Mouse (Mus musculus) heart, embryonic 15.5 days (tissue): ENCODE measurements around the gene Ganc. TPM values are rescaled to one million over a fixed set of nuclear protein-coding genes. Genes with fewer than 3 reads are reported as not detected.

Source experiments
- ATAC-seq: fragments of 200-750 bp; cut with Nextera tagmentation; replicated peaks from 2 replicates; pipeline ENCODE4 v1.8.0; 2017; ENCODE audit warnings: low read depth, moderate TSS enrichment; ENCODE audit not compliant: insufficient number of reproducible peaks, insufficient read depth, low FRiP score
- H3K27ac ChIP-seq: fragments of 300-500 bp; sonication (generic); 2 replicates; pipeline ENCODE4 v1.5.1; 2015; ENCODE audit warnings: mild to moderate bottlenecking, inconsistent platforms
- H3K27me3 ChIP-seq: fragments of 300-500 bp; sonication (generic); 2 replicates; pipeline ENCODE4 v1.6.1; 2015; ENCODE audit warnings: inconsistent platforms
- H3K36me3 ChIP-seq: fragments of 300-500 bp; sonication (generic); 2 replicates; pipeline ENCODE4 v1.6.1; 2015; ENCODE audit warnings: mild to moderate bottlenecking, inconsistent platforms
- H3K4me1 ChIP-seq: fragments of 300-500 bp; sonication (generic); replicated peaks from 2 replicates; pipeline ENCODE4 v1.6.1; 2015; ENCODE audit warnings: inconsistent platforms
- H3K4me2 ChIP-seq: fragments of 300-500 bp; sonication (generic); 2 replicates; pipeline ENCODE4 v1.6.1; 2015; ENCODE audit warnings: inconsistent platforms, mild to moderate bottlenecking, moderate library complexity
- H3K4me3 ChIP-seq: fragments of 300-500 bp; sonication (generic); 2 replicates; pipeline ENCODE4 v1.5.1; 2015; ENCODE audit warnings: mild to moderate bottlenecking, inconsistent platforms
- H3K9ac ChIP-seq: fragments of 300-500 bp; sonication (generic); 2 replicates; pipeline ENCODE4 v1.6.1; 2015; ENCODE audit warnings: mild to moderate bottlenecking, inconsistent platforms
- H3K9me3 ChIP-seq: fragments of 300-500 bp; sonication (generic); replicated peaks from 2 replicates; pipeline ENCODE4 v1.6.1; 2016; ENCODE audit warnings: inconsistent platforms
- WGBS: fragments of 180-500 bp; shearing (Covaris S2); methylation state at CpG from one replicate; pipeline ENCODE4 v1.1.7; 2015; ENCODE audit warnings: mixed read lengths; 5-methylcytosine and 5-hydroxymethylcytosine counted together
- polyA plus RNA-seq: library from polyadenylated mRNA; unstranded; fragments of >200 nt; fragmentation: Nextera tagmentation; extraction: Ambion mirVana; gene quantifications from 2 replicates; pipeline ENCODE4 v1.2.1, GENCODE M21; 2015

Ganc gene
- polyA plus RNA-seq, 1 experiment from 2014 or later, result 9.0 TPM

DNA sequence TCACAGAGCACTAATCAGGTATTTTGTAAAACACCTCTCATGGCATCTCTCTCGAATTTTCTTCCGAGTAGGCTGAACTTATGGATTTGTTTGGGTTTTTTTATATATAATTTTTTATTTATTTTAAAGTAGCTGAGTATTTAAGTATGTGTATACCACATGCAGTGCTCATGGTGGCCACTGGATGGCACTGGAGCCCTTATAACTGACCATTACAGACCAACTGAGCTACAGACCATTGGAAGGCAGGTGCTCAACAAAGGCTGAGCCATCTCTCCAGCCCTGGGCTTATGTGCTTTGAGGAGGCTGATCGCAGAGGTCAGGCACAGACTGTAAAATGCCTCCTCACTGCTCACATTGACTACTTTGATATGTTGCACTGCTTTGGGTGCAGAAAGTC, 74.9 kb downstream of the Ganc start:
- WGBS, result 44% methylated on average over 3 of the region's 3 CpGs
- Histone ChIP-seq H3K4me3 (no peak overlapping the region), H3K9ac (no peak overlapping the region), H3K27ac (no peak overlapping the region), H3K4me2 (no peak overlapping the region), H3K36me3 (no peaks in the 10 kb centered on the region), H3K4me1 (peaks cover 16% of the 10 kb centered on the region), H3K27me3 (no peaks in the 10 kb centered on the region), H3K9me3 (no peaks in the 10 kb centered on the region)
- ATAC-seq, result no peak

DNA sequence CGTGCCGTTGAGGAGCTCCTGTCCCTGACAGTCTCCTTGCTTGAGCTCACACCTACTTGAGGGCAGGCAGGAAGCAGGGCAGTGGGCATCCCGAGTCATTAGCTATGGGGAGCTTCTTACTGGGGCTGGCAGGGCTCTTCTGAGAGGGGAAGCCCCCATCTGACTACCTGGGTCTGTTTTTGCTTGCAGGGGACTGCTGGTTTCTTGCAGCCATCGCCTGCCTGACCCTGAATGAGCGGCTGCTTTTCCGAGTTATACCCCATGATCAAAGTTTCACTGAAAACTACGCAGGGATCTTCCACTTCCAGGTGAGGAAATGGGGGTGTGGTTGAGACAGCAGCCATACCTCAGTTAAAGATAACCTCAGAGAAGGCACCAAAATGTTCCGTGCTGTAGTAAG, 78.2 kb downstream of the Ganc start:
- no peaks in the 10 kb centered on the region for H3K36me3 ChIP-seq
- H3K27me3 ChIP-seq, result no peaks in the 10 kb centered on the region
- H3K4me2 ChIP-seq, result no peak overlapping the region
- H3K9me3 ChIP-seq, result no peaks in the 10 kb centered on the region
- no peak for ATAC-seq
- H3K27ac ChIP-seq, result no peak overlapping the region
- H3K9ac ChIP-seq, result no peak overlapping the region
- H3K4me3 ChIP-seq, result no peak overlapping the region
- peaks cover 16% of the 10 kb centered on the region for H3K4me1 ChIP-seq
- 48% methylated on average over 8 of the region's 8 CpGs for WGBS

DNA sequence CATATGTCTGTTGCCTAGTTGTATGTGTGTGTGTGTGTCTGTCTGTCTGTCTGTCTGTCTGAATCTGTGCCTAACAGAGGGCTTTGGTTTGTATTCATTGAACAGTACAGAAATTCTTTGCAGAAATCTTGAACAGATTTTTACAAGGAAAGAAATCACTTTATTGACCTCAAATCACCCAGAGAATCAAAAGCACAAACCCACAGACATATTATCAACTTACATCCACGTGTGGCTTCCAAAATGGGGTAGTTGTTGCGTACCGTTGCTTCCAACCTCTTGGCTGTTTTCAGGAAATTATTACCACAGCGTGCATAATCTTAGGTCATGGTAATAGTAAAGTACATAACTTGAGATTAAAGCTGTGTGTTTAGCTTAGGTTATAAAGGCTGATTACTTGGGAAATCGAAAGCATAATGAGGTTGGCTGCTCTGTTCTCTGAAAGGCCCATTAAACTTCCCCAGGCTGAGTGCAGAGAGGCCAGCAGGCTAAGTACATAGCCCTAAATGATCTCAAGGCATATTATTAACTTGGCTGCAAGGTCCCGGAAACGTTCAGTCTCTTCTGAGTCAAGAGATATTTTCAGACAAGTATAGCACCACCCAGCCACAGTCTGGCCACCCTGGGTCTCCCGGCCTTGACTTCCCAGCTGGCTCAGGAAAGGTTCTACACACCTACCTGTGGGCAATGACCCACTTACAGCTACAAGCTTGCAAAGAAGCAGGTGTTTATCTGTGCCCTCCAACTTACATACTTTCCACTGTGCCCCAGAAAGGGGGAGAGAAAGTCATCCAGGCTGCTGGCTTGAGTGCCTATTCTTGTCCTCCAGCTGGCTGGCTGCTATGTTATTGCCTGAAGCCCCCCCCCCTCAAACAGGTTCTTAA, 79.1 kb downstream of the Ganc start:
- ATAC-seq, result peak; percentile 54; the same call in 1 of the 2 replicates
- Histone ChIP-seq H3K4me3 (no peak overlapping the region), H3K4me2 (peak overlapping the region; percentile 15; the same call in 1 of the 2 replicates), H3K4me1 (peaks cover 16% of the 10 kb centered on the region), H3K9ac (no peak overlapping the region), H3K27me3 (no peaks in the 10 kb centered on the region), H3K27ac (peak overlapping the region; percentile 71), H3K9me3 (no peaks in the 10 kb centered on the region), H3K36me3 (no peaks in the 10 kb centered on the region)
- WGBS, result 60% methylated on average over 8 of the region's 8 CpGs

DNA sequence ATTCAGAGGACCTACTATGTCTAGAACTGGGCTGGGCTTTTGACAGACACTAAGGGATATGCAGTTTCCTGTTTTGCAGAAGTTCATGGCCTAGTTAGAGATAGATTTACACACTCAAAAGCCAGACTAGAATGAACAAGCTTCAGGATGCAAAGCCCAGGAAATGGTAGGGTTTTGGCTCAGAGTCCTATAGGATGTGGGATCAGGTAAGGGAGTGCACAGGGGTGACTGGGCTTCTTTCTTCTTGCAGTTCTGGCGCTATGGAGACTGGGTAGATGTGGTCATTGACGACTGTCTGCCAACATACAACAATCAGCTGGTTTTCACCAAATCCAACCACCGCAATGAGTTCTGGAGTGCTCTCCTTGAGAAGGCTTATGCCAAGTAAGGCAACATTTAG, 80.5 kb downstream of the Ganc start:
- no peaks in the 10 kb centered on the region for H3K27me3 ChIP-seq
- H3K36me3 ChIP-seq, result no peaks in the 10 kb centered on the region
- WGBS, result 86% methylated on average over 3 of the region's 3 CpGs
- H3K4me2 ChIP-seq, result no peak overlapping the region
- ATAC-seq, result no peak
- no peaks in the 10 kb centered on the region for H3K9me3 ChIP-seq
- H3K27ac ChIP-seq, result no peak overlapping the region
- H3K4me3 ChIP-seq, result no peak overlapping the region
- H3K4me1 ChIP-seq, result peaks cover 16% of the 10 kb centered on the region
- H3K9ac ChIP-seq, result no peak overlapping the region

DNA sequence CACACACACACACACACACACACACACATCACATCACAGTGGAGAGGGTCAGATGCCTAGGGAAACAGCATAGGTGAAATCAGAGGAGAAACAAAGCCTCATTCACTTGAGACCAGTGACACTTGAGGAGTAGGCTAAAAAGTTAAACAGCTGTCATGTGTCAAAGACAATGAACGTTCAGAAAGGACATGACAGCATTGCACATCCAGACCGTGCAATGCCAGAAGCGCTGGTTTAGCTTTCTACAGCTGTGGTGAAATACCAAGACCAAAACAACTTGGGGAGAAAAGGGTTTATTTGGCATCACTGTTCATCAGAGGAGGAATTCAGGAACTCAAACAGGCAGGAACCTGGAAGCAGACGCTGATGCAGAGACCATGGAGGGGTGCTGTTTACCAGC, 89.6 kb downstream of the Ganc start:
- Histone ChIP-seq H3K27ac (no peak overlapping the region), H3K36me3 (no peaks in the 10 kb centered on the region), H3K4me3 (no peak overlapping the region), H3K9ac (no peak overlapping the region), H3K4me2 (no peak overlapping the region), H3K27me3 (no peaks in the 10 kb centered on the region), H3K9me3 (no peaks in the 10 kb centered on the region), H3K4me1 (peaks cover 6% of the 10 kb centered on the region)
- ATAC-seq, result no peak
- whole genome bisulfite sequencing, result 48% methylated on average over 4 of the region's 4 CpGs

DNA sequence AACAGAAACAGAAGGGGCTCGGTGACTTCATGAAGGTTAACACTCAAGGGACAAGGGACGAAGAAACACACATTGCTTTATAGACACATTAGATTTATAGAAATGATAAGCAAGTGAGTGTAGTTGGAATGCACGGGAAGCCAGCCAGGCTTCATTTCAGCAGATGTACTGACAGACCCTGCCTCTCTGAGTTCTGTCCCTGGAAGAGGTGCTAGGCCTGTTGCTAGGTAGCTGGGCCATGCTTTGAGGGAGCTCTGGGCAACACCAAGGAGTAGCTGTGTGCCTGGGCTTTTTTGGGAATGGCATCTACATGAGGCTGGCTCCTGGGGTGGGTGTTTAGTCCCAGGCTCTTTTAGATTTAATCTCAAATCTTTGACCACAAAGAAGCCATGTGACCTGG, 92.8 kb downstream of the Ganc start:
- peak overlapping the region; percentile 22; the same call in 1 of the 2 replicates for H3K27ac ChIP-seq
- H3K9me3 ChIP-seq, result no peaks in the 10 kb centered on the region
- no peak overlapping the region for H3K4me3 ChIP-seq
- 0 out of 2 replicates have a peak, but pooled peaks have one; percentile 44 for ATAC-seq
- H3K36me3 ChIP-seq, result no peaks in the 10 kb centered on the region
- no peaks in the 10 kb centered on the region for H3K27me3 ChIP-seq
- no peak overlapping the region for H3K9ac ChIP-seq
- H3K4me1 ChIP-seq, result peaks cover 27% of the 10 kb centered on the region
- 44% methylated on average over 3 of the region's 3 CpGs for WGBS
- no peak overlapping the region for H3K4me2 ChIP-seq

DNA sequence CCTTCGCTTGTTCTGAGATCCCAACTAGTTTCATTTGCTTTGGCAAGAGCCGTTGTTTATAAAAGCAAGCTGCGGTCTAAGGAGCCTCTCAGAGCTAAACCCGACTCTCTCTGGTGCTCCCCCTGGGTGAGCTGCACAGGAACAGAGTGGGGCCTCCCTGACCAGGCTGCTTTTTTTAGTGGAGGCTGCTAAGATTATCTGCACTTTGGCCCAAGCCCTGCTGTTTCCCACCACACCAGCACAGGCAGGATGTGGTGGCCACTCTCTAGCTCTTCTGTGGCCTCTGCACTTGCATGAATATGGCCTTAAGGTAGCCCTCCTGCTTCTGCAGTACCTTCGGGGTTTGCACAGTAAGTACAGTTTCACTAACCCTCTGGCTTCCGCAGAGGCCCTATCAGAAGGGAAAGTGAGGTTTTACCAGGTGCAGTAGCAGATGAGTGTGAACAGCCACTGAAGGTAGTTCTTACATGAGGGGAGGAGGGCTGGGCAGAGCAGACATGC, 96.3 kb downstream of the Ganc start:
- Histone ChIP-seq H3K9ac (peak overlapping the region; percentile 29), H3K4me3 (no peak overlapping the region), H3K4me2 (0 out of 2 replicates have a peak overlapping the region, but pooled peaks have one; percentile 5), H3K27me3 (no peaks in the 10 kb centered on the region), H3K9me3 (no peaks in the 10 kb centered on the region), H3K36me3 (no peaks in the 10 kb centered on the region; the same call in 1 of the 2 replicates), H3K4me1 (peaks cover 42% of the 10 kb centered on the region), H3K27ac (peak overlapping the region; percentile 76)
- peak; percentile 56; the same call in 1 of the 2 replicates for ATAC-seq
- 24% methylated on average over 6 of the region's 6 CpGs for WGBS

DNA sequence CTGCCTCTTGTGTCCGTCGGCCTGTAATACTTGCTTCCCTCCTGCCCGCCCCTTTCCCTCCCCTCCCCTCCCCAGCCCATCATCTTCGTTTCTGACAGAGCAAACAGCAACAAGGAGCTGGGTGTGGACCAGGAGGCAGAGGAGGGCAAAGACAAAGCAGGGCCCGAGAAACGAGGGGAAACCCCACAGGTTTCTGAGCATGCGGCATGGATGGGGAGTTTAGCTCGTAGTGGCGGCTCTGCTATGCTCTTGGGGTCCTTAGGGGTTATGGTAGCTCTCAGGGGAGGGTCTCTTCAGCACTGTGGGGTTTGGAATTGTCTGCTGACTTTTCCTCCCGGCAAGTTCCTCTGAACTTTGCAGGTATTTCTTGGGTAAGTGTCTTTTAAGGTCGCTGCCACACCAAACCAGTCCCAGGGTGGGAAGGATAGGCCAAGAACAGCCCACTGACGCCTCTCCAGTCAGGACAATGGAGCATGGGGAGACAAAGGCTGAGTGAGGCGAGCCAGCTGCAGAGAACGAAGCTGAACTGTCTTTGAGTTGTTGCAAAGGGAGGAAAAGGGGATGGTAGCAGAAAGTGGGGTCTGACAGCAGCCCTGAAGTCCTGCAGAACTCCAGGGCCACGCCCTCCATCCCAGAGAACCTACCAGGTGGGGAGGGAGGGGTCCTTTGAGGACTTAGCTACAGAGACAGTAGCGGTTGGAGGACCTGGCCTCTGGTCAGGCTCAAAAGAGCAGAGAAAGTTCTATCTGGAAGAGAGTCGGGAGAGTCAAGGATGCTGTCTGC, 97.6 kb downstream of the Ganc start:
- 45% methylated on average over 17 of the region's 17 CpGs for WGBS
- Histone ChIP-seq H3K9ac (no peak overlapping the region), H3K4me3 (no peak overlapping the region), H3K9me3 (peaks cover 5% of the 10 kb centered on the region; the same call in 1 of the 2 replicates), H3K27ac (no peak overlapping the region), H3K36me3 (peaks cover 13% of the 10 kb centered on the region), H3K4me1 (peaks cover 42% of the 10 kb centered on the region), H3K4me2 (no peak overlapping the region), H3K27me3 (no peaks in the 10 kb centered on the region)
- no peak for ATAC-seq

DNA sequence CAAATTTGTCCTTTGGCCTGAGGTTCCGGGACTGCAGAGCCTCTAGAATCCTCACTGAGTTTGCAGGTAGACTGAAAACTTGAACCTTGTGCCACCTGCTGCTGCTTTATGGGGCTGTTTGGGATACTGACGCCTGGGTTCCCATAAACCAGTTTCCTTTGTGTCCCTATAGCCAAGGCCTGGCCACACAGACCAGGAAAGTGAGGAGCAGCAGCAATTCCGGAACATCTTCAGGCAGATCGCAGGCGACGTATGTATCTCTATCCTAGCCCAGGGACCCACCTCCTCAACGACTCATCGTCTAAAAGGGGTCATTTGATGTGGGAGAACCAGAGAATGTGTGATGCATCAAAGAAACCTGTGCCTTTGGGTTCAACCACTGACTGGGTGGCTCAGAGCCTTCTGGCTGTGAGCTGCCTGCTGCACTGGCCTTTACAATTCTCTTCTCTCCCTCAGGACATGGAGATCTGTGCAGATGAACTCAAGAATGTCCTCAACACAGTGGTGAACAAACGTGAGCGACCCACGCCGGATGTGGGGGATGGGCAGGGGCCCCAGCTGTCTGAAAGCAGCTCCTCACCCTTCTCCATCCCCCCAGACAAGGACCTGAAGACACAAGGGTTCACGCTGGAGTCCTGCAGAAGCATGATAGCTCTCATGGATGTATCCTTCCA, 98.4 kb downstream of the Ganc start:
- no peaks in the 10 kb centered on the region for H3K27me3 ChIP-seq
- H3K4me3 ChIP-seq, result no peak overlapping the region
- peak; percentile 13; the same call in 1 of the 2 replicates for ATAC-seq
- H3K9me3 ChIP-seq, result peaks cover 5% of the 10 kb centered on the region; the same call in 1 of the 2 replicates
- WGBS, result 54% methylated on average over 13 of the region's 13 CpGs
- H3K4me1 ChIP-seq, result peaks cover 38% of the 10 kb centered on the region
- peak overlapping the region; percentile 0; the same call in 1 of the 2 replicates for H3K27ac ChIP-seq
- no peak overlapping the region for H3K9ac ChIP-seq
- H3K4me2 ChIP-seq, result no peak overlapping the region
- peaks cover 18% of the 10 kb centered on the region for H3K36me3 ChIP-seq

DNA sequence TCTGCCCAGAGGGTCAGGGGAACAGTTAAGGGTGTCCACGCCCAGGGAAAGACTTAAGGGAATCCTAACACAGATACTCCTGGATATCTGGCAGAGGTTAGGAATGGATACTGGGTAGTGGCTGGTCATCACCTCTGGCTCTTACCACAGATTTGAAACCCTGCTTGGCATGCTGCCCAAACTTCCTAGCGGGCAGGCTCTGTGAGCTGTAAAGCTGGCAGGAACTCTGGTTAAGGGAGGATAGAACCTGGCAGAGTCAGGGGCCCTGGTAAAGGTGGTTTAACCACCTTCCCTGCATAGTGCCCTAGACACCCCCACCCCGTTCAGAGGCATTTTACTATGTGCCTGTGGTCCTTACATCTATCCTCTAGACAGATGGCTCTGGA, 98.9 kb downstream of the Ganc start:
- no peak overlapping the region for H3K4me3 ChIP-seq
- peaks cover 22% of the 10 kb centered on the region for H3K36me3 ChIP-seq
- H3K9ac ChIP-seq, result no peak overlapping the region
- 30% methylated on average over 3 of the region's 3 CpGs for WGBS
- H3K4me2 ChIP-seq, result no peak overlapping the region
- peak; percentile 20; the same call in 1 of the 2 replicates for ATAC-seq
- peak overlapping the region; percentile 0; the same call in 1 of the 2 replicates for H3K27ac ChIP-seq
- peaks cover 36% of the 10 kb centered on the region for H3K4me1 ChIP-seq
- H3K9me3 ChIP-seq, result peaks cover 5% of the 10 kb centered on the region; the same call in 1 of the 2 replicates
- no peaks in the 10 kb centered on the region for H3K27me3 ChIP-seq

DNA sequence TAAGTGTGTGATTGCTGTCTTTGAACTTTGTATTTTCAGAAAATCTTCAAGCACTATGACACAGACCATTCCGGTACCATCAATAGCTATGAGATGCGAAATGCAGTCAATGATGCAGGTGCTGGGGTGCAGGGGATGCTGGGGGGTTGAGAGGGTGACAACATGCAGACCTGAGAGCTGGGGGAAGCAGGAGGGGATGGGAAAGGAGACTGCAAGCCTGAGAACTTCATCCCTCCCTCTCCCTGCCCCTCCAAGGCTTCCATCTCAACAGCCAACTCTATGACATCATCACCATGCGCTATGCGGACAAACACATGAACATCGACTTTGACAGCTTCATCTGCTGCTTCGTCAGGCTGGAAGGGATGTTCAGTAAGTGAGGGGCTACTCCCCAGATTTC, 99.4 kb downstream of the Ganc start:
- ATAC-seq, result no peak

More for the DNA sequence above, 99.4 kb downstream of the Ganc start:
- Histone ChIP-seq H3K27me3 (no peaks in the 10 kb centered on the region), H3K4me3 (no peak overlapping the region), H3K4me2 (no peak overlapping the region), H3K9ac (no peak overlapping the region), H3K27ac (no peak overlapping the region), H3K36me3 (peaks cover 22% of the 10 kb centered on the region), H3K9me3 (peaks cover 5% of the 10 kb centered on the region; the same call in 1 of the 2 replicates), H3K4me1 (peaks cover 36% of the 10 kb centered on the region)
- WGBS, result 83% methylated on average over 6 of the region's 6 CpGs
